In genomic region chr1:135944526-135945259, GRCm38 (mm10) we compare ENCODE assay signal across 8 mouse cellular contexts. TPM values are rescaled to one million over a fixed set of nuclear protein-coding genes. Genes with fewer than 3 reads are reported as not detected.
A peak's percentile ranks its signal among the peaks of the same experiment; 100 is the strongest.
DNase-seq lines count a peak whose midpoint lies in the region; ATAC-seq and TF ChIP-seq lines count a peak whose summit lies in the region.

No protein-coding gene starts in this region.

- peak; percentile 55 for TF ChIP-seq CTCF in bone marrow macrophage, adult 2 months (IDR thresholded peaks at IDR 0.05; ENCODE audit: low read depth, low read length)
- peak; percentile 91 for TF ChIP-seq CTCF in stomach, postnatal 0 days (IDR thresholded peaks at IDR 0.05; ENCODE audit: low read depth)

- peak; percentile 42 for DNase-seq in CD4-positive helper T cell, adult 2 months (ENCODE audit: low read depth, low spot score)
- peak; percentile 92 for DNase-seq in embryonic facial prominence, embryonic 14.5 days (ENCODE audit: low spot score)
- peak; percentile 23 to 65 for DNase-seq in heart, adult 9 months (ENCODE audit: low spot score in 2 of 2)
- DNase-seq in liver: peak; percentile 90
- DNase-seq in neural tube, embryonic 10.5 days (ENCODE audit: extremely low spot score, low spot score): peak; percentile 76
- peak; percentile 77 for DNase-seq in stomach, postnatal 0 days (ENCODE audit: low spot score)

- H3K27me3 ChIP-seq in embryonic facial prominence, embryonic 14.5 days (replicated peaks; ENCODE audit: control insufficient read depth, insufficient read depth, low read length): 0 out of 2 replicates have a peak, but pooled peaks cover 4% of the 10 kb centered on the region
- 0 out of 2 replicates have a peak, but pooled peaks cover 4% of the 10 kb centered on the region for H3K27me3 ChIP-seq in kidney, embryonic 16.5 days (ENCODE audit: insufficient read depth, low read length)
- H3K27me3 ChIP-seq in stomach, postnatal 0 days (ENCODE audit: control insufficient read depth, insufficient read depth, low read length): no peaks in the 10 kb centered on the region

- H3K4me3 ChIP-seq in bone marrow macrophage, adult 2 months (ENCODE audit: insufficient read depth, low read length): no peak overlapping the region
- H3K4me3 ChIP-seq in embryonic facial prominence, embryonic 14.5 days (ENCODE audit: low read depth, low read length): no peak overlapping the region
- no peak overlapping the region for H3K4me3 ChIP-seq in kidney, embryonic 16.5 days (ENCODE audit: low read length)
- no peak overlapping the region for H3K4me3 ChIP-seq in stomach, postnatal 0 days (ENCODE audit: low read depth, low read length)

- no peaks in the 10 kb centered on the region for H3K4me1 ChIP-seq in bone marrow macrophage, adult 2 months (ENCODE audit: control insufficient read depth, insufficient read depth, low read length)
- H3K4me1 ChIP-seq in embryonic facial prominence, embryonic 14.5 days (ENCODE audit: control insufficient read depth, insufficient read depth, low read length): no peaks in the 10 kb centered on the region
- H3K4me1 ChIP-seq in kidney, embryonic 16.5 days (ENCODE audit: insufficient read depth, low read length): no peaks in the 10 kb centered on the region
- no peaks in the 10 kb centered on the region for H3K4me1 ChIP-seq in stomach, postnatal 0 days (replicated peaks; ENCODE audit: control insufficient read depth, insufficient read depth)

- TF ChIP-seq POLR2A in bone marrow macrophage, adult 2 months (IDR thresholded peaks at IDR 0.05; ENCODE audit: borderline replicate concordance, low read depth, low read length): no peak

- 46% methylated on average over 12 of the region's 12 CpGs for WGBS in embryonic facial prominence, embryonic 14.5 days
- WGBS in kidney, embryonic 16.5 days: 44% methylated on average over 12 of the region's 12 CpGs
- WGBS in stomach, postnatal 0 days: 43% methylated on average over 12 of the region's 12 CpGs

- H3K9me3 ChIP-seq in embryonic facial prominence, embryonic 14.5 days (ENCODE audit: control insufficient read depth, low read length): no peaks in the 10 kb centered on the region
- no peaks in the 10 kb centered on the region for H3K9me3 ChIP-seq in kidney, embryonic 16.5 days (ENCODE audit: low read length)
- H3K9me3 ChIP-seq in stomach, postnatal 0 days (ENCODE audit: control insufficient read depth, low read length): no peaks in the 10 kb centered on the region

- no peaks in the 10 kb centered on the region for H3K36me3 ChIP-seq in embryonic facial prominence, embryonic 14.5 days (ENCODE audit: control insufficient read depth, insufficient read depth, low read length)
- no peaks in the 10 kb centered on the region for H3K36me3 ChIP-seq in kidney, embryonic 16.5 days (ENCODE audit: insufficient read depth, low read length)
- H3K36me3 ChIP-seq in stomach, postnatal 0 days (ENCODE audit: control insufficient read depth, insufficient read depth, low read length): no peaks in the 10 kb centered on the region

- H3K9ac ChIP-seq in embryonic facial prominence, embryonic 14.5 days (ENCODE audit: low read depth, low read length): no peak overlapping the region
- no peak overlapping the region for H3K9ac ChIP-seq in kidney, embryonic 16.5 days (replicated peaks; ENCODE audit: low read length)
- H3K9ac ChIP-seq in stomach, postnatal 0 days (ENCODE audit: low read length): no peak overlapping the region

- H3K27ac ChIP-seq in bone marrow macrophage, adult 2 months (ENCODE audit: insufficient read depth, low read depth, low read length): no peak overlapping the region
- H3K27ac ChIP-seq in embryonic facial prominence, embryonic 14.5 days (replicated peaks; ENCODE audit: low read depth, low read length): no peak overlapping the region
- H3K27ac ChIP-seq in kidney, embryonic 16.5 days (ENCODE audit: low read length): no peak overlapping the region
- no peak overlapping the region for H3K27ac ChIP-seq in stomach, postnatal 0 days (replicated peaks)

- no peak overlapping the region for H3K4me2 ChIP-seq in embryonic facial prominence, embryonic 14.5 days (ENCODE audit: low read depth, low read length)
- no peak overlapping the region for H3K4me2 ChIP-seq in kidney, embryonic 16.5 days (replicated peaks; ENCODE audit: low read depth, low read length)
- no peak overlapping the region for H3K4me2 ChIP-seq in stomach, postnatal 0 days (replicated peaks; ENCODE audit: low read depth)

- TF ChIP-seq EP300 in stomach, postnatal 0 days (optimal IDR thresholded peaks at IDR 0.05): no peak

- ATAC-seq in embryonic facial prominence, embryonic 14.5 days (ENCODE audit: low read depth): peak; percentile 73
- peak; percentile 33; the same call in 1 of the 2 replicates for ATAC-seq in kidney, embryonic 16.5 days (ENCODE audit: low FRiP score, low TSS enrichment)
- ATAC-seq in stomach, postnatal 0 days (ENCODE audit: low FRiP score, low TSS enrichment): peak; percentile 67

RNA-seq across cellular contexts. Expression of gene Pkp1, which starts 25.7 kb away (rescaled TPM):
- polyA plus RNA-seq in bone marrow macrophage, adult 2 months (2012; ENCODE audit: insufficient read depth, insufficient read length, missing spikeins): not detected in 2 replicates
- 15.2 and 20.1 TPM in 2 replicates for polyA plus RNA-seq in embryonic facial prominence, embryonic 14.5 days (2014; fragmentation: Nextera tagmentation; extraction: Ambion mirVana)
- 0.24 and 0.44 TPM in 2 replicates for polyA plus RNA-seq in kidney, embryonic 16.5 days (2015; fragmentation: Nextera tagmentation; extraction: Ambion mirVana)
- 29.8 and 34.2 TPM in 2 replicates for polyA plus RNA-seq in stomach, postnatal 0 days (2015; fragmentation: Nextera tagmentation; extraction: Ambion mirVana)

Comparison
In these comparisons a context has a peak if more than half of its experiments do, and no peak if none do; other contexts are left out.
1. DNase-seq: peak in every context shown above with its lines; median percentile 92 in embryonic facial prominence, embryonic 14.5 days; 90 in liver; 77 in stomach, postnatal 0 days; 76 in neural tube, embryonic 10.5 days; 44 in heart, adult 9 months; 42 in CD4-positive helper T cell, adult 2 months.
2. RNA of gene Pkp1, which starts 25.7 kb away (polyA plus RNA-seq): 29.8 to 34.2 TPM in stomach, postnatal 0 days and 15.2 to 20.1 TPM in embryonic facial prominence, embryonic 14.5 days; 0.24 to 0.44 TPM in kidney, embryonic 16.5 days and not detected in bone marrow macrophage, adult 2 months; every median in the first group is over 10 times any median in the second.
3. Peak in every context shown above with its lines, with median percentiles within 50 percentile points of each other: ATAC-seq.